Mouse (Mus musculus): ENCODE measurements around the gene D16Ertd472e. TPM values are rescaled to one million over a fixed set of nuclear protein-coding genes. Genes with fewer than 3 reads are reported as not detected.

Gene D16Ertd472e
- total RNA-seq (2023) = 10 to 100 TPM; 29.7 to 32.9 TPM

GRCm38 (mm10) chr16:78576478-78577084 is at the start of gene D16Ertd472e:
TSS of gene D16Ertd472e (minus strand) at chr16:78576708.

Other genes with a start within 250 kb of the D16Ertd472e start
- gene Btg3, start 199.5 kb downstream of the D16Ertd472e start, total RNA-seq (2023) = 10 to 100 TPM; 11.3 to 19.2 TPM